Mouse (Mus musculus): ENCODE measurements around the gene Gm5565. TPM values are rescaled to one million over a fixed set of nuclear protein-coding genes. Genes with fewer than 3 reads are reported as not detected.
A peak's percentile ranks its signal among the peaks of the same experiment; 100 is the strongest.
"Not testable (repeated sequence)": the region's sequence is repeated elsewhere in the genome, so short reads cannot be mapped to it uniquely, and the experiment has no call there.

The Gm5565 gene
- polyA plus RNA-seq (2015; fragmentation: Nextera tagmentation; extraction: Ambion mirVana) = not detected in 2 replicates

GRCm38 (mm10) chr5:146160439-146160838, at the start of gene Gm5565:
Gene Gm5565 (minus strand): TSS chr5:146160539.
- H3K4me3 ChIP-seq (replicated peaks); H3K27me3 ChIP-seq (replicated peaks); ATAC-seq; H3K4me2 ChIP-seq (replicated peaks); H3K27ac ChIP-seq; H3K4me1 ChIP-seq (replicated peaks); H3K9me3 ChIP-seq; H3K36me3 ChIP-seq; H3K9ac ChIP-seq: not testable (repeated sequence)
- WGBS = 95% methylated on average over 3 of the region's 3 CpGs

- Histone ChIP-seq H3K4me1 (replicated peaks) (no peaks in the 10 kb centered on the region), H3K4me3 (replicated peaks) (no peak overlapping the region), H3K9me3 (no peaks in the 10 kb centered on the region), H3K27ac (no peak overlapping the region), H3K4me2 (replicated peaks) (no peak overlapping the region), H3K27me3 (replicated peaks) (no peaks in the 10 kb centered on the region), H3K9ac (no peak overlapping the region), H3K36me3 (peaks cover 39% of the 10 kb centered on the region)
- no peak for ATAC-seq
- WGBS = 85% methylated on average over 5 of the region's 5 CpGs
These were observed 45.2 kb upstream of the Gm5565 start for GRCm38 (mm10) chr5:146205537-146205936.

- Histone ChIP-seq H3K36me3 (peaks cover 35% of the 10 kb centered on the region), H3K4me3 (replicated peaks) (no peak overlapping the region), H3K4me1 (replicated peaks) (no peaks in the 10 kb centered on the region), H3K27me3 (replicated peaks) (no peaks in the 10 kb centered on the region), H3K9me3 (no peaks in the 10 kb centered on the region), H3K9ac (no peak overlapping the region), H3K27ac (no peak overlapping the region), H3K4me2 (replicated peaks) (no peak overlapping the region)
- WGBS = 79% methylated on average over 2 of the region's 2 CpGs
- no peak for ATAC-seq
These were observed 43.6 kb upstream of the Gm5565 start for GRCm38 (mm10) chr5:146203921-146204320.

- Histone ChIP-seq H3K9me3 (no peaks in the 10 kb centered on the region), H3K4me3 (replicated peaks) (no peak overlapping the region), H3K9ac (no peak overlapping the region), H3K36me3 (peaks cover 15% of the 10 kb centered on the region), H3K27ac (no peak overlapping the region), H3K27me3 (replicated peaks) (no peaks in the 10 kb centered on the region), H3K4me2 (replicated peaks) (no peak overlapping the region), H3K4me1 (replicated peaks) (no peaks in the 10 kb centered on the region)
- WGBS = 99% methylated on average over 6 of the region's 6 CpGs
- ATAC-seq = no peak
These were observed 40.2 kb upstream of the Gm5565 start for GRCm38 (mm10) chr5:146200580-146200979.

- H3K4me2 ChIP-seq (replicated peaks) = no peak overlapping the region
- WGBS = 86% methylated on average over 2 of the region's 2 CpGs
- H3K27ac ChIP-seq = no peak overlapping the region
- H3K4me3 ChIP-seq (replicated peaks) = no peak overlapping the region
- no peak for ATAC-seq
- no peak overlapping the region for H3K9ac ChIP-seq
- H3K36me3 ChIP-seq = peaks cover 6% of the 10 kb centered on the region
- no peaks in the 10 kb centered on the region for H3K27me3 ChIP-seq (replicated peaks)
- no peaks in the 10 kb centered on the region for H3K4me1 ChIP-seq (replicated peaks)
- H3K9me3 ChIP-seq = no peaks in the 10 kb centered on the region
These were observed 39.2 kb upstream of the Gm5565 start for GRCm38 (mm10) chr5:146199540-146199939.

- H3K4me2 ChIP-seq (replicated peaks) = no peak overlapping the region
- no peak overlapping the region for H3K4me3 ChIP-seq (replicated peaks)
- no peaks in the 10 kb centered on the region for H3K4me1 ChIP-seq (replicated peaks)
- ATAC-seq = no peak
- no peaks in the 10 kb centered on the region for H3K9me3 ChIP-seq
- H3K27ac ChIP-seq = no peak overlapping the region
- H3K9ac ChIP-seq = no peak overlapping the region
- H3K27me3 ChIP-seq (replicated peaks) = no peaks in the 10 kb centered on the region
- peaks cover 3% of the 10 kb centered on the region for H3K36me3 ChIP-seq
These were observed 38.7 kb upstream of the Gm5565 start for GRCm38 (mm10) chr5:146199073-146199472.

GRCm38 (mm10) chr5:146193360-146193759, 33.0 kb upstream of the Gm5565 start:
- Histone ChIP-seq H3K27me3 (replicated peaks) (no peaks in the 10 kb centered on the region), H3K9ac (no peak overlapping the region), H3K36me3 (no peaks in the 10 kb centered on the region), H3K9me3 (no peaks in the 10 kb centered on the region), H3K4me1 (replicated peaks) (no peaks in the 10 kb centered on the region), H3K27ac (no peak overlapping the region), H3K4me2 (replicated peaks) (no peak overlapping the region), H3K4me3 (replicated peaks) (no peak overlapping the region)
- ATAC-seq = no peak
- 80% methylated on average over 8 of the region's 8 CpGs for WGBS

GRCm38 (mm10) chr5:146190501-146191269, 30.3 kb upstream of the Gm5565 start:
- Histone ChIP-seq H3K4me2 (replicated peaks) (no peak overlapping the region), H3K9ac (no peak overlapping the region), H3K4me3 (replicated peaks) (no peak overlapping the region), H3K9me3 (no peaks in the 10 kb centered on the region), H3K27me3 (replicated peaks) (no peaks in the 10 kb centered on the region), H3K4me1 (replicated peaks) (no peaks in the 10 kb centered on the region), H3K27ac (no peak overlapping the region), H3K36me3 (no peaks in the 10 kb centered on the region)
- ATAC-seq = no peak
- WGBS = 61% methylated on average over 3 of the region's 3 CpGs

GRCm38 (mm10) chr5:146190093-146190492, 29.8 kb upstream of the Gm5565 start:
- Histone ChIP-seq H3K4me2 (replicated peaks) (no peak overlapping the region), H3K9ac (no peak overlapping the region), H3K9me3 (no peaks in the 10 kb centered on the region), H3K4me1 (replicated peaks) (no peaks in the 10 kb centered on the region), H3K27me3 (replicated peaks) (no peaks in the 10 kb centered on the region), H3K36me3 (no peaks in the 10 kb centered on the region), H3K27ac (no peak overlapping the region), H3K4me3 (replicated peaks) (no peak overlapping the region)
- peak; percentile 63; the same call in 1 of the 2 replicates for ATAC-seq
- WGBS = 66% methylated on average over 4 of the region's 4 CpGs

GRCm38 (mm10) chr5:146188712-146189111, 28.4 kb upstream of the Gm5565 start:
- no peak for ATAC-seq
- H3K4me2 ChIP-seq (replicated peaks) = no peak overlapping the region
- H3K9me3 ChIP-seq = no peaks in the 10 kb centered on the region
- H3K4me3 ChIP-seq (replicated peaks) = no peak overlapping the region
- H3K27me3 ChIP-seq (replicated peaks) = no peaks in the 10 kb centered on the region
- no peaks in the 10 kb centered on the region for H3K36me3 ChIP-seq
- no peak overlapping the region for H3K27ac ChIP-seq
- no peak overlapping the region for H3K9ac ChIP-seq
- no peaks in the 10 kb centered on the region for H3K4me1 ChIP-seq (replicated peaks)
- 91% methylated on average over 7 of the region's 7 CpGs for WGBS

GRCm38 (mm10) chr5:146188144-146188543, 27.8 kb upstream of the Gm5565 start:
- Histone ChIP-seq H3K36me3 (no peaks in the 10 kb centered on the region), H3K4me3 (replicated peaks) (no peak overlapping the region), H3K27me3 (replicated peaks) (no peaks in the 10 kb centered on the region), H3K4me1 (replicated peaks) (no peaks in the 10 kb centered on the region), H3K9me3 (no peaks in the 10 kb centered on the region), H3K4me2 (replicated peaks) (no peak overlapping the region), H3K27ac (no peak overlapping the region), H3K9ac (no peak overlapping the region)
- 92% methylated on average over 1 of the region's 1 CpGs for WGBS
- no peak for ATAC-seq

GRCm38 (mm10) chr5:146187441-146187840, 27.1 kb upstream of the Gm5565 start:
- 22% methylated on average over 5 of the region's 5 CpGs for WGBS
- H3K4me1 ChIP-seq (replicated peaks); H3K36me3 ChIP-seq; ATAC-seq; H3K9ac ChIP-seq; H3K27me3 ChIP-seq (replicated peaks); H3K27ac ChIP-seq; H3K4me3 ChIP-seq (replicated peaks); H3K4me2 ChIP-seq (replicated peaks); H3K9me3 ChIP-seq: not testable (repeated sequence)

- H3K4me3 ChIP-seq (replicated peaks); H3K9me3 ChIP-seq; H3K4me2 ChIP-seq (replicated peaks); H3K36me3 ChIP-seq; H3K9ac ChIP-seq; H3K27me3 ChIP-seq (replicated peaks); H3K4me1 ChIP-seq (replicated peaks); ATAC-seq; H3K27ac ChIP-seq: not testable (repeated sequence)
- 86% methylated on average over 4 of the region's 4 CpGs for WGBS
These were observed 24.9 kb upstream of the Gm5565 start, which contains the start of gene 1700001J03Rik for GRCm38 (mm10) chr5:146185204-146185603. Gene 1700001J03Rik (minus strand): TSS chr5:146185304.

Data from intestine, embryonic 15.5 days (tissue).